In the genomic region with DNA sequence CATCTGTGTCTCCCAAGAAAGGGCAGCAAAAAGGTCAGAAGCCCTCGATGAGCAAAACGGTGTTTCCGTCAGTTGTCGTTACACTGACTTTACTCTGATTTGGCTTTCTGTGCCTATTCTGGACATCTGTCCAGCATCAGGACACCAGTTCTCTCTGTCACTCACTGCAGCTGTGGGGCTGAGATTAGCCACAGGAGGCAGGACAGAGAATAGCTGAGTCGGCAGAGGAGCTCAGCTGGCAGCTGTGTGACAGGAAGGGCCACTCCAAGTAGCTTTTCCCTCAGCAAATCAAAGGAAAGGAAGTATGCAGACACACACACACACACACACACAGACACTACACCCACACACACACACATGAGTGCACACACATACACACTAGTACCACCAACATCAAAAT, we compare ENCODE assay signal across 8 mouse cellular contexts. TPM values are rescaled to one million over a fixed set of nuclear protein-coding genes. Genes with fewer than 3 reads are reported as not detected.
DNase-seq lines count a peak whose midpoint lies in the region; ATAC-seq and TF ChIP-seq lines count a peak whose summit lies in the region.

No protein-coding gene starts in this region.

- WGBS in kidney, embryonic 14.5 days = 37% methylated on average over 5 of the region's 5 CpGs
- WGBS in heart, embryonic 15.5 days = 34% methylated on average over 5 of the region's 5 CpGs
- 33% methylated on average over 5 of the region's 5 CpGs for WGBS in lung, embryonic 15.5 days
- 72% methylated on average over 5 of the region's 5 CpGs for WGBS in thymus, adult 2 months

- no peak overlapping the region for H3K4me3 ChIP-seq in kidney, embryonic 14.5 days (ENCODE audit: low read length)
- H3K4me3 ChIP-seq in heart, embryonic 15.5 days = no peak overlapping the region
- H3K4me3 ChIP-seq in lung, embryonic 15.5 days = no peak overlapping the region
- no peak overlapping the region for H3K4me3 ChIP-seq in thymus, adult 2 months (ENCODE audit: control insufficient read depth, insufficient read depth, low read length)

- peak; percentile 3 for DNase-seq in kidney, adult 18-20 months
- DNase-seq in brain, embryonic 14.5 days (ENCODE audit: low read depth) = peak; percentile 43
- no peak for DNase-seq in spleen, postnatal 10 days (ENCODE audit: low spot score in 2 of 2)
- DNase-seq in adipocyte (ENCODE audit: low spot score) = no peak
- no peak for DNase-seq in thymus, adult 2 months

- no peak overlapping the region for H3K9ac ChIP-seq in kidney, embryonic 14.5 days (ENCODE audit: low read depth, low read length)
- no peak overlapping the region for H3K9ac ChIP-seq in heart, embryonic 15.5 days
- no peak overlapping the region for H3K9ac ChIP-seq in lung, embryonic 15.5 days

- TF ChIP-seq CTCF in brain, embryonic 14.5 days (IDR thresholded peaks at IDR 0.05; ENCODE audit: borderline replicate concordance, extremely low read depth, insufficient read depth, insufficient read length) = no peak
- TF ChIP-seq CTCF in thymus, adult 2 months (IDR thresholded peaks at IDR 0.05; ENCODE audit: borderline replicate concordance, control insufficient read depth, extremely low read depth, insufficient read depth, low read length, poor library complexity) = no peak

- H3K9me3 ChIP-seq in kidney, embryonic 14.5 days (ENCODE audit: control insufficient read depth, low read length) = no peaks in the 10 kb centered on the region
- H3K9me3 ChIP-seq in heart, embryonic 15.5 days (replicated peaks) = no peaks in the 10 kb centered on the region
- no peaks in the 10 kb centered on the region for H3K9me3 ChIP-seq in lung, embryonic 15.5 days

- no peak for TF ChIP-seq POLR2A in brain, embryonic 14.5 days (IDR thresholded peaks at IDR 0.05; ENCODE audit: borderline replicate concordance, extremely low read depth, insufficient read depth, insufficient read length, poor library complexity, severe bottlenecking)
- TF ChIP-seq POLR2A in thymus, adult 2 months (IDR thresholded peaks at IDR 0.05; ENCODE audit: control insufficient read depth, extremely low read depth, insufficient read depth, low read length, poor library complexity) = no peak

- H3K27ac ChIP-seq in kidney, embryonic 14.5 days (ENCODE audit: low read depth, low read length) = no peak overlapping the region
- no peak overlapping the region for H3K27ac ChIP-seq in heart, embryonic 15.5 days
- H3K27ac ChIP-seq in lung, embryonic 15.5 days = no peak overlapping the region
- H3K27ac ChIP-seq in thymus, adult 2 months (ENCODE audit: control insufficient read depth, insufficient read depth, low read length) = no peak overlapping the region

- no peak for ATAC-seq in kidney, embryonic 14.5 days (ENCODE audit: low FRiP score, low TSS enrichment)
- 0 out of 2 replicates have a peak, but pooled peaks have one; percentile 43 for ATAC-seq in heart, embryonic 15.5 days (replicated peaks; ENCODE audit: insufficient number of reproducible peaks, insufficient read depth, low FRiP score, low read depth)
- ATAC-seq in lung, embryonic 15.5 days (ENCODE audit: borderline replicate concordance, extremely low read depth, low FRiP score, low TSS enrichment) = peak; percentile 91

- H3K36me3 ChIP-seq in kidney, embryonic 14.5 days (ENCODE audit: control insufficient read depth, insufficient read depth, low read length) = no peaks in the 10 kb centered on the region
- no peaks in the 10 kb centered on the region for H3K36me3 ChIP-seq in heart, embryonic 15.5 days
- no peaks in the 10 kb centered on the region for H3K36me3 ChIP-seq in lung, embryonic 15.5 days
- H3K36me3 ChIP-seq in thymus, adult 2 months (ENCODE audit: control insufficient read depth, insufficient read depth, low read length) = no peaks in the 10 kb centered on the region

- no peaks in the 10 kb centered on the region for H3K27me3 ChIP-seq in kidney, embryonic 14.5 days (ENCODE audit: control insufficient read depth, insufficient read depth, low read length)
- no peaks in the 10 kb centered on the region for H3K27me3 ChIP-seq in heart, embryonic 15.5 days
- no peaks in the 10 kb centered on the region for H3K27me3 ChIP-seq in lung, embryonic 15.5 days
- no peaks in the 10 kb centered on the region for H3K27me3 ChIP-seq in thymus, adult 2 months (ENCODE audit: control insufficient read depth, insufficient read depth, low read length)

- no peaks in the 10 kb centered on the region for H3K4me1 ChIP-seq in kidney, embryonic 14.5 days (ENCODE audit: control insufficient read depth, insufficient read depth, low read length)
- H3K4me1 ChIP-seq in heart, embryonic 15.5 days (replicated peaks) = no peaks in the 10 kb centered on the region
- H3K4me1 ChIP-seq in lung, embryonic 15.5 days = peaks cover 11% of the 10 kb centered on the region
- peaks cover 3% of the 10 kb centered on the region; the same call in 1 of the 2 replicates for H3K4me1 ChIP-seq in thymus, adult 2 months (replicated peaks; ENCODE audit: control insufficient read depth, insufficient read depth, low read length)

- H3K4me2 ChIP-seq in kidney, embryonic 14.5 days (replicated peaks; ENCODE audit: low read depth, low read length) = no peak overlapping the region
- no peak overlapping the region for H3K4me2 ChIP-seq in heart, embryonic 15.5 days
- H3K4me2 ChIP-seq in lung, embryonic 15.5 days = no peak overlapping the region

RNA-seq across cellular contexts. Expression of a gene that starts 46.0 kb away (rescaled TPM):
- polyA plus RNA-seq in kidney, embryonic 14.5 days (2014; fragmentation: Nextera tagmentation; extraction: Ambion mirVana) = 13.5 and 13.8 TPM in 2 replicates
- 45.8 and 47.7 TPM in 2 replicates for polyA plus RNA-seq in brain, embryonic 14.5 days (2012; rRNA removed)
- polyA plus RNA-seq in heart, embryonic 15.5 days (2015; fragmentation: Nextera tagmentation; extraction: Ambion mirVana) = 1.0 and 1.6 TPM in 2 replicates
- 3.7 TPM in 2 replicates for polyA plus RNA-seq in lung, embryonic 15.5 days (2015; fragmentation: Nextera tagmentation; extraction: Ambion mirVana)
- 4.1 and 5.0 TPM in 2 replicates for polyA plus RNA-seq in thymus, adult 2 months (2012; rRNA removed)

Comparison
In these comparisons a context has a peak if more than half of its experiments do, and no peak if none do; other contexts are left out.
1. DNase-seq: peak in kidney, adult 18-20 months (single experiment) and brain, embryonic 14.5 days (single experiment); none in spleen, postnatal 10 days (0 of 2), adipocyte (single experiment) and thymus, adult 2 months (single experiment).